Mouse (Mus musculus): ENCODE results near the gene Kalrn.
"Not testable (repeated sequence)": the region's sequence is repeated elsewhere in the genome, so short reads cannot be mapped to it uniquely, and the experiment has no call there.

Gene Kalrn

GRCm38 (mm10) chr16:34082494-34083469, 490.6 kb downstream of the Kalrn start:
- H3K27me3 ChIP-seq (ENCODE audit: insufficient read depth, low read length), result 0 out of 2 replicates have a peak, but pooled peaks cover 2% of the 10 kb centered on the region
- no peaks in the 10 kb centered on the region for H3K36me3 ChIP-seq (ENCODE audit: insufficient read depth, low read length)
- peaks cover 57% of the 10 kb centered on the region for H3K4me1 ChIP-seq (replicated peaks; ENCODE audit: low read depth, low read length)
- no peak overlapping the region for H3K4me3 ChIP-seq (replicated peaks; ENCODE audit: low read length)
- no peaks in the 10 kb centered on the region for H3K9me3 ChIP-seq (ENCODE audit: low read length)
- TF ChIP-seq POU5F1 (IDR thresholded peaks at IDR 0.05; ENCODE audit: borderline replicate concordance, low read length) (no peak), NANOG (IDR thresholded peaks at IDR 0.05; ENCODE audit: borderline replicate concordance, low read length) (no peak), CTCF (conservative IDR thresholded peaks at IDR 0.05; ENCODE audit: low read length) (peak; percentile 78)

DNA sequence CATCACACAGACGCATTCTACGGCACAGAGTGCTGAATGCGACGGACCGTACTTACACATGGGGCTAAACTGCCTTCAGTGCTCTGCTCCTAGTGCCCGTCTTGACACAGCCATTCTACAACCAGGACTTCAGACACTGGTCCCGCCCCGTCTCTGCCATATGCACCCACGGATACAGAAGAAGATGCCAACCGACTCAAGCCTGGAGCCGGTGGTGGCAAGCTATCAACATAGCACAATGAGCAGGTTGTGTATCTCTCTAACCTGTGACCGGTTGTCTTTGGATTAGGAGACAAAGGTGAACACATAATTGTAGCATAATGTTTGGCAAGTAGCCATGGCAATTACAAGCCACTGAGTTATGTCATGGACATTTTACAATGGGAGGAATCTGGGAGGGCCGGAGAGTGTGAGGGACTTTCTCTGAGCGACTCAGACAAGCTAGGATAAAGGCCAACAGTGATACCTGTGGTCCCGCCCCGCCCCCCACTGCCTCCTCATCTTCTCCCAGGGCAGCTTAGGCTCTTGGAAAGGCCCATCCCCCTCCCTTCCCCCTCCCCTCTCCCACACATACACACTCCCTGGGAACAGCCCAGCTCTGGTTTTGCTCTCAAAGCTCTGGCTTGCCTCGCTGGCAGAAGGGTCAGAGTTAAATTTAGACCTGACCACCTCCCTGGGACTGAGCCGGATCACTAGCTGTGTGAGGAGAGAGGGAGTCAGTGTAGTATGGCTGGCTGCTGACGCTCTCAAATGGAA, 491.5 kb downstream of the Kalrn start:
- no peaks in the 10 kb centered on the region for H3K36me3 ChIP-seq (ENCODE audit: insufficient read depth, low read length)
- H3K27me3 ChIP-seq (ENCODE audit: insufficient read depth, low read length), result 0 out of 2 replicates have a peak, but pooled peaks cover 2% of the 10 kb centered on the region
- TF ChIP-seq CTCF (conservative IDR thresholded peaks at IDR 0.05; ENCODE audit: low read length) (no peak), NANOG (IDR thresholded peaks at IDR 0.05; ENCODE audit: borderline replicate concordance, low read length) (no peak), POU5F1 (IDR thresholded peaks at IDR 0.05; ENCODE audit: borderline replicate concordance, low read length) (no peak)
- peaks cover 49% of the 10 kb centered on the region for H3K4me1 ChIP-seq (replicated peaks; ENCODE audit: low read depth, low read length)
- no peaks in the 10 kb centered on the region for H3K9me3 ChIP-seq (ENCODE audit: low read length)
- no peak overlapping the region for H3K4me3 ChIP-seq (replicated peaks; ENCODE audit: low read length)

- not testable (repeated sequence) for H3K9me3 ChIP-seq (ENCODE audit: low read length); H3K36me3 ChIP-seq (ENCODE audit: insufficient read depth, low read length); H3K4me3 ChIP-seq (replicated peaks; ENCODE audit: low read length); H3K27me3 ChIP-seq (ENCODE audit: insufficient read depth, low read length)
- H3K4me1 ChIP-seq (replicated peaks; ENCODE audit: low read depth, low read length), result peaks cover 43% of the 10 kb centered on the region
These were observed 492.0 kb downstream of the Kalrn start for GRCm38 (mm10) chr16:34081314-34081682.

GRCm38 (mm10) chr16:34080818-34081217, 492.5 kb downstream of the Kalrn start:
- Histone ChIP-seq H3K27me3 (ENCODE audit: insufficient read depth, low read length) (0 out of 2 replicates have a peak, but pooled peaks cover 2% of the 10 kb centered on the region), H3K36me3 (ENCODE audit: insufficient read depth, low read length) (no peaks in the 10 kb centered on the region), H3K4me1 (replicated peaks; ENCODE audit: low read depth, low read length) (peaks cover 39% of the 10 kb centered on the region), H3K4me3 (replicated peaks; ENCODE audit: low read length) (no peak overlapping the region), H3K9me3 (ENCODE audit: low read length) (no peaks in the 10 kb centered on the region)
- TF ChIP-seq NANOG (IDR thresholded peaks at IDR 0.05; ENCODE audit: borderline replicate concordance, low read length), result no peak
- no peak for TF ChIP-seq CTCF (conservative IDR thresholded peaks at IDR 0.05; ENCODE audit: low read length)
- no peak for TF ChIP-seq POU5F1 (IDR thresholded peaks at IDR 0.05; ENCODE audit: borderline replicate concordance, low read length)

- Histone ChIP-seq H3K27me3 (ENCODE audit: insufficient read depth, low read length) (0 out of 2 replicates have a peak, but pooled peaks cover 2% of the 10 kb centered on the region), H3K36me3 (ENCODE audit: insufficient read depth, low read length) (no peaks in the 10 kb centered on the region), H3K4me1 (replicated peaks; ENCODE audit: low read depth, low read length) (peaks cover 27% of the 10 kb centered on the region), H3K4me3 (replicated peaks; ENCODE audit: low read length) (no peak overlapping the region), H3K9me3 (ENCODE audit: low read length) (no peaks in the 10 kb centered on the region)
- no peak for TF ChIP-seq POU5F1 (IDR thresholded peaks at IDR 0.05; ENCODE audit: borderline replicate concordance, low read length)
- TF ChIP-seq CTCF (conservative IDR thresholded peaks at IDR 0.05; ENCODE audit: low read length), result no peak
- TF ChIP-seq NANOG (IDR thresholded peaks at IDR 0.05; ENCODE audit: borderline replicate concordance, low read length), result no peak
These were observed 493.8 kb downstream of the Kalrn start for GRCm38 (mm10) chr16:34079511-34079910.

GRCm38 (mm10) chr16:34078732-34079131, 494.6 kb downstream of the Kalrn start:
- Histone ChIP-seq H3K4me1 (replicated peaks; ENCODE audit: low read depth, low read length) (peaks cover 19% of the 10 kb centered on the region), H3K27me3 (ENCODE audit: insufficient read depth, low read length) (0 out of 2 replicates have a peak, but pooled peaks cover 2% of the 10 kb centered on the region), H3K36me3 (ENCODE audit: insufficient read depth, low read length) (no peaks in the 10 kb centered on the region), H3K9me3 (ENCODE audit: low read length) (no peaks in the 10 kb centered on the region; the same call in 1 of the 2 replicates), H3K4me3 (replicated peaks; ENCODE audit: low read length) (no peak overlapping the region)
- TF ChIP-seq CTCF (conservative IDR thresholded peaks at IDR 0.05; ENCODE audit: low read length), result no peak
- no peak for TF ChIP-seq NANOG (IDR thresholded peaks at IDR 0.05; ENCODE audit: borderline replicate concordance, low read length)

GRCm38 (mm10) chr16:34076101-34076500, 497.2 kb downstream of the Kalrn start:
- 0 out of 2 replicates have a peak, but pooled peaks cover 2% of the 10 kb centered on the region for H3K27me3 ChIP-seq (ENCODE audit: insufficient read depth, low read length)
- 0 out of 2 replicates have a peak, but pooled peaks cover 12% of the 10 kb centered on the region for H3K4me1 ChIP-seq (replicated peaks; ENCODE audit: low read depth, low read length)
- no peaks in the 10 kb centered on the region; the same call in 1 of the 2 replicates for H3K9me3 ChIP-seq (ENCODE audit: low read length)
- no peak overlapping the region for H3K4me3 ChIP-seq (replicated peaks; ENCODE audit: low read length)
- TF ChIP-seq NANOG (IDR thresholded peaks at IDR 0.05; ENCODE audit: borderline replicate concordance, low read length) (no peak), POU5F1 (IDR thresholded peaks at IDR 0.05; ENCODE audit: borderline replicate concordance, low read length) (no peak), CTCF (conservative IDR thresholded peaks at IDR 0.05; ENCODE audit: low read length) (no peak)
- no peaks in the 10 kb centered on the region for H3K36me3 ChIP-seq (ENCODE audit: insufficient read depth, low read length)

DNA sequence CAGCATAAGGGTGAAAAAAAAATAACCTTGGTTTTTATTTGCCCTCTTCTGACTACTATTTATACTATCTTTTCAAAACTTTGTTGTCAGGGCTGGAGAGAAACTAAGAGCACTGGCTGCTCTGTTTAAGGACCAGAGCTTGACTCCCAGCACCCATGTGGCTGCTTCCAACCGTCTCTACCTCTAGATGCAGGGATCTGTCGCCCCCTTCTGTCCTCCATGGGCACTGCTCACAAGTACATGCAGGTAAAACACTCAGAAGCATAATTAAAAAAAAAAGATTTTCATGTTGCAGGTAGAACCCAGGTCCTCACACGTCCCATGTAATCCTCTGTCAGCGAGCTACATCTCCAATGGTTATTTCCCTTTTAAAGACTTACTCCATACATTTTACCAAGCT, 499.4 kb downstream of the Kalrn start:
- TF ChIP-seq NANOG (IDR thresholded peaks at IDR 0.05; ENCODE audit: borderline replicate concordance, low read length), result no peak
- TF ChIP-seq CTCF (conservative IDR thresholded peaks at IDR 0.05; ENCODE audit: low read length), result peak; percentile 49
- no peak for TF ChIP-seq POU5F1 (IDR thresholded peaks at IDR 0.05; ENCODE audit: borderline replicate concordance, low read length)

More for the DNA sequence above, 499.4 kb downstream of the Kalrn start:
- Histone ChIP-seq H3K9me3 (ENCODE audit: low read length) (no peaks in the 10 kb centered on the region; the same call in 1 of the 2 replicates), H3K36me3 (ENCODE audit: insufficient read depth, low read length) (no peaks in the 10 kb centered on the region), H3K4me1 (replicated peaks; ENCODE audit: low read depth, low read length) (peaks cover 12% of the 10 kb centered on the region; the same call in 1 of the 2 replicates), H3K4me3 (replicated peaks; ENCODE audit: low read length) (no peak overlapping the region), H3K27me3 (ENCODE audit: insufficient read depth, low read length) (no peaks in the 10 kb centered on the region)

All from E14TG2a.4 (cell line).